Mouse (Mus musculus): ENCODE results near the gene Tex2. TPM values are rescaled to one million over a fixed set of nuclear protein-coding genes. Genes with fewer than 3 reads are reported as not detected.

Gene Tex2
- polyA plus RNA-seq, 1 experiment from 2014 or later, result 16.3 TPM

DNA sequence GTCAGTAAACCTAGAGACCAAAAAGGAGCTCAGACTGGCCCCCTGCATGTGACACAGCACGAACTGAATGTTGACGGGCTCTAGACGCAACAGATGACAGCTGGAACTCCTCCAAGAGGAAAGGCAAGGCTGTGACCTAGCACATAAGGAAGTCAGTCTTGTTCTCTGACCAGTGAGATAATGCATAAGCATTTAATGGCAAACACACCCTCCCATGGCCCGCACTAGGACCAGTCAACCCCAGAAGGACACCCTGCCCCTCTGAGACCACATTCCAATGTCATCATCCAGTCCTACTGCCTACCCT is 1.1 kb upstream of the Tex2 start:
- Histone ChIP-seq H3K27ac (no peak overlapping the region), H3K4me1 (peaks cover 14% of the 10 kb centered on the region), H3K27me3 (replicated peaks) (no peaks in the 10 kb centered on the region), H3K36me3 (no peaks in the 10 kb centered on the region), H3K4me2 (replicated peaks) (no peak overlapping the region), H3K9ac (no peak overlapping the region), H3K4me3 (no peak overlapping the region), H3K9me3 (no peaks in the 10 kb centered on the region)
- ATAC-seq (ENCODE audit: low FRiP score, low read depth), result no peak
- WGBS, result 90% methylated on average over 4 of the region's 4 CpGs

DNA sequence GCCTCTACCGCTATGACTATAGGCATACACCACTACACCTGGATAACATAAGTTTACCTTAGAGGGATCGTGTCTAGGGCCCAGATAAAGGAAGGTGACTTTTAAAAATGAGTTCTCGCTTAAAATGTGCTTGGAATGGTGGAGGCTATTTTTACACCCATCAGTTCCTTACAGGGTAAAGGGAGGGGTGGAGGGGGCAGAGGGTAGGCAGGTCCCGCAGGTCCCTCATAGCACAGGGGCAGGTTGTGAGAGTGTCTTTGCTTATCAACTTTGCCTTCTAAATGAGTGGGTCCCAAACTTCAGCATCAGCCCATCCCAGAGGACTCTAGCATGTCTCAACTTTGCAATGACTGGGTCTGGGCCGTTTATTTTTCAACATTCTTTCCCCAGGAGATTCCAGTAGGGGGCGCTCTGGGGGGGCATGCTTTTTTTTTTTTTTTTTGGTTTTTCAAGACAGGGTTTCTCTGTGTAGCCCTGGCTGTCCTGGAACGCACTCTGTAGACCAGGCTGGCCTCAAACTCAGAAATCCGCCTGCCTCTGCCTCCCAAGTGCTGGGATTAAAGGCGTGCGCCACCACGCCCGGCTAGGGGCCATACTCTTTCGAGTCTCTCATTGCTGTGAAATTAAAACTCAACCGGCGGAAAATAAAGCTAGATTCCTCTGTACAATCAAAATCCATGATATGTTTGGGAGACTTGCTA is 565 bp upstream of the Tex2 start:
- no peak overlapping the region for H3K27ac ChIP-seq
- peak overlapping the region; percentile 93 for H3K4me2 ChIP-seq (replicated peaks)
- WGBS, result 56% methylated on average over 15 of the region's 15 CpGs
- peaks cover 14% of the 10 kb centered on the region for H3K4me1 ChIP-seq
- ATAC-seq (ENCODE audit: low FRiP score, low read depth), result 0 out of 2 replicates have a peak, but pooled peaks have one; percentile 8
- H3K36me3 ChIP-seq, result no peaks in the 10 kb centered on the region
- no peaks in the 10 kb centered on the region for H3K27me3 ChIP-seq (replicated peaks)
- no peaks in the 10 kb centered on the region for H3K9me3 ChIP-seq
- no peak overlapping the region for H3K9ac ChIP-seq
- H3K4me3 ChIP-seq, result peak overlapping the region; percentile 90

DNA sequence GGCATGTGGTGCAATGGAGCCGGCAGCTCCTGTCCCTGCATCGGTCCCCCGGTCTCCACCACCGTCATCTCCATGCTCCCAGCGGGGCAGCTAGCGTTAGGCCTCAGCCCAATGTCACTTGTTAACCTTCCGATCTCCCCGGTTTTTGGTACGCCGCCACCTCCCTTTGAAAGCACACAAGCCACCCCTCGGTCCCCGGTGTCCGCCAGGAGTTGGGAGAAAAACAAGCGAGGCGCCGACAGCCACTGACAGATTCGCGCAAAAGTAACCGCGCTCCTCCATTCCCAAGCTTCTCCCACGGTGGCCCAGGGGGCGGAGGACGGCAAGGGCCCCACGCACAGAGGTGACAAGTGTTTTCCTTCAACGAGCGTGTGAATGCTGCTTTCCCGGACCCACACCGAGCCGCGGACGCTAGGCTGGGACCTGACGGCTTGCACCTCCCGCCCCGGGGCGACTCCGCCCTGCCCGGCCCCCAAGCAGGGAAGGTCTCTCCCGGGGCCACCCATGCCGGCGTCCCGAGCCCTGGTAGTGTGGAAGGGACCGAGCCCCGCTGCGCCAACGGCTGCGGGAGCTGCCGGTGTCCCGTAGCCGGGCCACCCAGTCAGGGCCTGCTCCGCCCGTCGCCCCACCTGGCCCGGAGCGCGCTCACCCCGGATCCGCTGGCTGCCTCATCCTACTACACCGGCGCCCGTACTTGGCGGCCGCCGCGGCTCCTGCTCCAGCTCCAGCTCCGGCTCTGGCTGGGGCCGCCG is 838 bp downstream of the Tex2 start:
- no peaks in the 10 kb centered on the region for H3K27me3 ChIP-seq (replicated peaks)
- H3K9ac ChIP-seq, result peak overlapping the region; percentile 85
- under 1% methylated on average over 67 of the region's 67 CpGs for WGBS
- H3K36me3 ChIP-seq, result no peaks in the 10 kb centered on the region
- peaks cover 14% of the 10 kb centered on the region for H3K4me1 ChIP-seq
- peak overlapping the region; percentile 93 for H3K4me2 ChIP-seq (replicated peaks)
- peak overlapping the region; percentile 90 for H3K4me3 ChIP-seq
- peak overlapping the region; percentile 2; the same call in 1 of the 2 replicates for H3K27ac ChIP-seq
- no peaks in the 10 kb centered on the region for H3K9me3 ChIP-seq
- ATAC-seq (ENCODE audit: low FRiP score, low read depth), result peak; percentile 84; the same call in 1 of the 2 replicates

DNA sequence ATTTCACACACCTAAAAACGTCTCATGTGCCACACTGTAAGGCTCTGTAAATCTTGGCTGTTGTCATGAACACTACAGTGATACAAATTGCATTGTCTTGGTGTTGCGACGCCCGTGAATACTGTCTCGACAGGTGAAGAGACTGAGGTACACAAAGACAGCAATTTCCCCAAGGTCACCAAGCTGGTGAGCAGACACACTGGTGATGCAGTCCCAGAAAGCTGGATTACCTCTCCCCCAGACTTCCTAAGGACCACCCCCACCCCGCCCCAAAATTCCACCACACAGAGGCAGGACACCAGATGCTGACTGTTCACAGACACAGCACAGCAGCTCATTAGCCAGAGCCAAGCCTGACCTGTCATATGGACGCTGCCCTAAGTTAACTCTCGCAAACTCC is 3.5 kb downstream of the Tex2 start:
- H3K4me1 ChIP-seq, result peaks cover 14% of the 10 kb centered on the region
- no peak overlapping the region for H3K4me3 ChIP-seq
- no peak for ATAC-seq (ENCODE audit: low FRiP score, low read depth)
- H3K4me2 ChIP-seq (replicated peaks), result no peak overlapping the region
- H3K36me3 ChIP-seq, result no peaks in the 10 kb centered on the region
- no peaks in the 10 kb centered on the region for H3K27me3 ChIP-seq (replicated peaks)
- H3K9ac ChIP-seq, result 0 out of 2 replicates have a peak overlapping the region, but pooled peaks have one; percentile 5
- H3K9me3 ChIP-seq, result no peaks in the 10 kb centered on the region
- WGBS, result 75% methylated on average over 8 of the region's 8 CpGs
- H3K27ac ChIP-seq, result no peak overlapping the region

DNA sequence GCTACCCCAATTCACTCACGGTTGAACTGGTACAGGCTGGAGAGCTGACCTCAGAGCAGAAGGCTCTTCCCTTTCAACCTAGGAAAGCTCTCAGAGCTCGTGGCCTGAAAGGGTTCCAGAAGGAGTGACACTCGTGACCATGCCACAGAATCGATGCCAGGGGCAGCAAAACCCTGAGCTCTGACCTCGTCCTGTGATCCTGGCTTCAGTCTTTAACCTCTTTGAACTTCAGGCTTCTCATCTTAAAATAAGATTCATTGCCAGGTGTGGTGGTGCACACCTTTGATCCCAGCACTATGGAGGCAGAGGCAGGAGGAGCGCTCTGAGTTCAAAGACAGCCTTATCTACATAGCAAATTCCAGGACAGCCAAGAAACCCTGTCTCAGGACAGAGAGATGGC is 5.9 kb downstream of the Tex2 start:
- Histone ChIP-seq H3K9me3 (no peaks in the 10 kb centered on the region), H3K36me3 (no peaks in the 10 kb centered on the region; the same call in 1 of the 2 replicates), H3K4me2 (replicated peaks) (no peak overlapping the region), H3K27me3 (replicated peaks) (no peaks in the 10 kb centered on the region), H3K4me3 (no peak overlapping the region), H3K27ac (no peak overlapping the region), H3K9ac (no peak overlapping the region), H3K4me1 (peaks cover 10% of the 10 kb centered on the region)
- WGBS, result 73% methylated on average over 6 of the region's 6 CpGs
- no peak for ATAC-seq (ENCODE audit: low FRiP score, low read depth)

DNA sequence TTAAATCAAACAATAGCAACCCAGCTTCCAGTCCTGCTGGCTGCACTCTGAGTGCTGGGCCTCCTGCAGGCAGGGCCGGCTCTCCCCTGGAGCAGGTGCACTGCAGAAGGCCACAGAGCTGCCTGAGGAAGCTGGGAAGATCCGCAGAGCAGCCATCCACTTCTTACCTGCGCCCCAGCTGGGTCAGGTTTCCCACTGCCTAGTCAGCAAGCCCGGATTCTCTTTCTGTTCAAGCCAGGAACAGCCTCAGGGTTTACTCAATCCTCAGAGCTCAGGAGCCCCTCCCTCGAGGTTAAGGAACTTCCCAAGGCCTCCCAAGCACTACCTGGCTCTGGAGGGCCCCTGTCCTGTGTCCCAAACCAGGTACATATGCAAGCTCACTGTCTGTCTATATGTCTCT is 7.2 kb downstream of the Tex2 start:
- H3K9ac ChIP-seq, result no peak overlapping the region

DNA sequence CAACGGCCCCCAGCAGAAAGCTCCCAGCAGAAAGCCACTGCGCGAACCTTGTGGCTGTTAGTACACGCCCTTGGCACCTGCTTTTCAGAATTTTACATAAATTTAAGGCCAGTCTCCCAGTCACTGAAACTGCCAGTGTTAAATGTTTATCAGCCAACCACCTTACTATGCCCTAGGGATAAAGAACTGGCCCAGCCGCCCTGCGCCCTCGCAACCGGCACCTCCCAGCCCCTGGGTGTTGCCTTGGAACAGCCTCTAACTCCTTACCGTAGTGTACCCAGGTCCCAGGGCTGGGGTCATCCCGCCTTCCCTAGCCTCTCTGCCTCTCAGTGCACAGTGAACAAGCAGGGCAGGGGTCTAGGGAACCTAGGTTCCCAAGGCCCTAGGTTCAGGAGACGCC is 10.0 kb downstream of the Tex2 start:
- WGBS, result 94% methylated on average over 11 of the region's 11 CpGs
- peaks cover 2% of the 10 kb centered on the region for H3K36me3 ChIP-seq
- ATAC-seq (ENCODE audit: low FRiP score, low read depth), result no peak

More for the DNA sequence above, 7.2 kb downstream of the Tex2 start:
- no peak for ATAC-seq (ENCODE audit: low FRiP score, low read depth)
- 62% methylated on average over 5 of the region's 5 CpGs for WGBS
- no peak overlapping the region for H3K4me2 ChIP-seq (replicated peaks)
- H3K9me3 ChIP-seq, result no peaks in the 10 kb centered on the region
- no peak overlapping the region for H3K27ac ChIP-seq
- H3K27me3 ChIP-seq (replicated peaks), result no peaks in the 10 kb centered on the region
- H3K4me1 ChIP-seq, result no peaks in the 10 kb centered on the region
- H3K4me3 ChIP-seq, result no peak overlapping the region
- H3K36me3 ChIP-seq, result peaks cover 2% of the 10 kb centered on the region

DNA sequence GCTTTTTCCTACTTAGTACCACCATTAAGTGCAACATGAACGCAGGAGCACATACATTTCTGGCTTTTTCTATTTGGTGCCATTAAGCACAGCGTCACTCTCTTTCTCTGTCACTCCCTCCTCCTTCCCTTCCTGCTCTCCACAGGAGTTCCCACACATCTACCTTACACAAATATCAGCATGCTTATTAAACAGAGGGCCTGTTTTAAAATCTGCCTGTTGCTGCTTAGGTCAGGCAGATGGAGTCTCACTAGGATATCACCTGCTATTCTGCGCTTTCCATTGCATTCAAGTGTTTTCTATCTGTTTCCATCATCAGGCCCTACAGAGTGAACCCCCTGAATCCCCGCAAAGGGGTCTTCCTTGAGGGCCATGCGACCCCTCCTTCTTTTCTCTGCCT is 13.1 kb downstream of the Tex2 start:
- no peak overlapping the region for H3K27ac ChIP-seq
- H3K4me1 ChIP-seq, result 0 out of 2 replicates have a peak, but pooled peaks cover 9% of the 10 kb centered on the region
- H3K9ac ChIP-seq, result no peak overlapping the region
- ATAC-seq (ENCODE audit: low FRiP score, low read depth), result no peak
- no peaks in the 10 kb centered on the region for H3K27me3 ChIP-seq (replicated peaks)
- peaks cover 2% of the 10 kb centered on the region for H3K36me3 ChIP-seq
- H3K9me3 ChIP-seq, result no peaks in the 10 kb centered on the region
- no peak overlapping the region for H3K4me3 ChIP-seq
- 84% methylated on average over 5 of the region's 5 CpGs for WGBS
- H3K4me2 ChIP-seq (replicated peaks), result no peak overlapping the region

More for the DNA sequence above, 10.0 kb downstream of the Tex2 start:
- 0 out of 2 replicates have a peak, but pooled peaks cover 6% of the 10 kb centered on the region for H3K4me1 ChIP-seq
- no peaks in the 10 kb centered on the region for H3K9me3 ChIP-seq
- no peaks in the 10 kb centered on the region for H3K27me3 ChIP-seq (replicated peaks)
- no peak overlapping the region for H3K27ac ChIP-seq
- H3K4me3 ChIP-seq, result no peak overlapping the region
- no peak overlapping the region for H3K9ac ChIP-seq
- no peak overlapping the region for H3K4me2 ChIP-seq (replicated peaks)

DNA sequence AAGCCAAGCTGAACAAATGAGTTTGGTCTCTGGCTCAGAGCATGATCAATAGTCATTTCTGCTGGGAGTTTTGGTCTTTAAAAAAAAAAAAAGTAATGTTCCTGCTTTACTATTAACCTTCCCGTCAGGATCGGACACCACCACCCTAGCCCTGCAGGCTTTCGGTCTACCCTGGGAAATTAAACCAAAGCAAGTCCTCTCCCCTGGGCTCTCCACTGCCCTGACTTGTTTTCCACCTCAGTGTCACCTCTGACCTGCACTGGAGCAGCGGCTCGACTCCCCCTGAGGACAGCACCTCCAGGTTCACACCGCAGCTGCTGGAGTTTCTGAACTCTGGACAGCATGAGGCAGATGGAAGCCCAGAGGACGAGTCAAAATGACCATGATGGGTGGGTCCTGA is 13.9 kb downstream of the Tex2 start:
- Histone ChIP-seq H3K4me3 (no peak overlapping the region), H3K27ac (no peak overlapping the region), H3K4me2 (replicated peaks) (no peak overlapping the region), H3K9me3 (no peaks in the 10 kb centered on the region), H3K27me3 (replicated peaks) (no peaks in the 10 kb centered on the region), H3K4me1 (0 out of 2 replicates have a peak, but pooled peaks cover 9% of the 10 kb centered on the region), H3K36me3 (peaks cover 2% of the 10 kb centered on the region; the same call in 1 of the 2 replicates), H3K9ac (no peak overlapping the region)
- no peak for ATAC-seq (ENCODE audit: low FRiP score, low read depth)
- WGBS, result 77% methylated on average over 7 of the region's 7 CpGs

DNA sequence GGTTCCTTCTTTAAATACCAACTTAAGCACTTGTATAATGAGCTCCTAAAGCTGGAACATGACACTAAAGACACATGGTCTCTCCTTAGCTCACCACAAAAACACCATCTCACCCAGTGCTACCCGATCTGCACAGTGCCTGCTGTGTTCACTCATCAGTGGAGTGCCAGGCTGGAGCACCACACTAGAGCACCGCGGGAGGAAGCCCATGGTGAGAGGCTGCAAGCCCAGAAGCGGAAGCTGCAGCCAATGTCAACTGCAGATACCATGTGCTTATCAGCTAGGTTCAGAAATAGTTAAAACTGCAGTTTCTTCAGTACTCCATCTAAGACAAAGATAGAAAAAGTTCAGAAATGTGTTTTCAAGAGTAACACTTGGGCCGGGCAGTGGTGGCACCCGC is 14.9 kb downstream of the Tex2 start:
- no peak for ATAC-seq (ENCODE audit: low FRiP score, low read depth)
- no peaks in the 10 kb centered on the region for H3K27me3 ChIP-seq (replicated peaks)
- no peak overlapping the region for H3K27ac ChIP-seq
- 0 out of 2 replicates have a peak, but pooled peaks cover 9% of the 10 kb centered on the region for H3K4me1 ChIP-seq
- no peaks in the 10 kb centered on the region for H3K9me3 ChIP-seq
- H3K36me3 ChIP-seq, result peaks cover 2% of the 10 kb centered on the region; the same call in 1 of the 2 replicates
- H3K4me2 ChIP-seq (replicated peaks), result no peak overlapping the region
- H3K4me3 ChIP-seq, result no peak overlapping the region
- H3K9ac ChIP-seq, result no peak overlapping the region
- 90% methylated on average over 6 of the region's 6 CpGs for WGBS

DNA sequence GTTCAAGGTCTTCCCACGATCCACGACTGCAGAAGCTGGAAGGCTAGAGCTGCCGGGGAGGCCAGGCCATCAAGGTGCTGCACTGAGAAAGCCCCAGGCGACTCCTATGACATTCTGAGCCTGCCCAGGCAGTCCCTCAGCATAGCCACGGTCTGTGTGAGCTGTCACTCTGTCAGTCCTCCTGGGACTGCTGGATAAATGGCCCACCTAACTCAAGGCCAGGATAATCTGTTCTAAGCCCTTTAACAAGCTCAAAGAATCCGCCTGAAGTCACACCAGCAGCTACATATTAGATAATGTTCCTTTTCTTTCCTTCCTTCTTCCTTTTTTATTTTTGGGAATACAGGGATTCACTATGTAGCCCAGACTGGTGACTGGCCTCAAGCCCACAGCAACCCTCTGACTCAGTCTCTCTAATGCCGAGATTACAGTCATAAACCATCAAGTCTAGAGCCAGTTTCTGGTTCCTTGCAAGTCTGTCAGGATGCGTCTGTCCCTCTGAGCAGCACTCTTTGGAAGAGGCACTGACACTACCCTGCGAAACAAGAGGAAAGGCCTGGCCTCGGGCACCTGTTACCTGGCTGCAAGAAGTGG is 15.4 kb downstream of the Tex2 start:
- no peak overlapping the region for H3K4me3 ChIP-seq
- no peaks in the 10 kb centered on the region for H3K9me3 ChIP-seq
- peaks cover 2% of the 10 kb centered on the region; the same call in 1 of the 2 replicates for H3K36me3 ChIP-seq
- H3K9ac ChIP-seq, result no peak overlapping the region
- no peaks in the 10 kb centered on the region for H3K27me3 ChIP-seq (replicated peaks)
- no peak for ATAC-seq (ENCODE audit: low FRiP score, low read depth)
- H3K4me1 ChIP-seq, result 0 out of 2 replicates have a peak, but pooled peaks cover 9% of the 10 kb centered on the region
- H3K4me2 ChIP-seq (replicated peaks), result no peak overlapping the region
- no peak overlapping the region for H3K27ac ChIP-seq
- WGBS, result 81% methylated on average over 10 of the region's 10 CpGs

DNA sequence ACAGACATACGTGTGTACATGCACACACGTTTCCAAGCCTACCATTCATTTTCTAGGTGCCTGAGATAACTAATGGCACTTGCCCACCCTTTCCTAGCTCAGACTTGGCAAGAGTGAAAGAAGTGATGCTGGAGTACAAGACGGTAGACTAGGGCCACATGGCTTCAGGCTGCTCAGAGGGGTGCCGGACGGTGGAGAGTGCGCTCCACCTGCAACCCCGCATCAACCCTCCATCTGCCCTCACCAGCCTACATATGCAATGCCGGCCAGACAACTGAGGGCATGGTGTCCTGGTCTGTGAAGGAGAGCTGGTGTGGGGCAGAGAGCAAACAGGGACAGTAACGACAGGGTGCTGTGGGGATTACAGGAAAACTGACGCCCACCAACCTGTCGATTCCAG is 22.0 kb downstream of the Tex2 start:
- no peak overlapping the region for H3K27ac ChIP-seq
- no peak for ATAC-seq (ENCODE audit: low FRiP score, low read depth)
- no peaks in the 10 kb centered on the region for H3K9me3 ChIP-seq
- H3K4me3 ChIP-seq, result no peak overlapping the region
- peaks cover 5% of the 10 kb centered on the region; the same call in 1 of the 2 replicates for H3K4me1 ChIP-seq
- H3K36me3 ChIP-seq, result no peaks in the 10 kb centered on the region
- 92% methylated on average over 11 of the region's 11 CpGs for WGBS
- H3K9ac ChIP-seq, result no peak overlapping the region
- H3K4me2 ChIP-seq (replicated peaks), result no peak overlapping the region
- no peaks in the 10 kb centered on the region for H3K27me3 ChIP-seq (replicated peaks)
